Mouse (Mus musculus) CH12.LX (cell line): ENCODE data around the gene Dpyd. TPM values are rescaled to one million over a fixed set of nuclear protein-coding genes. Genes with fewer than 3 reads are reported as not detected.

Experiments
- DNase-seq: peaks from one replicate; pipeline ENCODE4 v3.0.0-alpha.2; 2013; ENCODE audit errors: extremely low read depth
- H3K27ac ChIP-seq: 2 replicates; pipeline ENCODE4 v1.5.1; 2012; ENCODE audit warnings: low read depth, mild to moderate bottlenecking, control low read depth, moderate library complexity; ENCODE audit not compliant: insufficient read depth
- H3K27me3 ChIP-seq: replicated peaks from 2 replicates; pipeline ENCODE3; 2012; ENCODE audit warnings: inconsistent platforms
- H3K36me3 ChIP-seq, 2 experiments: replicated peaks in 1 of 2; 2 replicates each; pipeline versions ENCODE3 to v1.6.1; 2012; ENCODE audit warnings: inconsistent platforms in 1 of 2, low read length in 1 of 2, mild to moderate bottlenecking in 1 of 2, mixed read lengths in 1 of 2, moderate library complexity in 1 of 2; ENCODE audit not compliant: control insufficient read depth in 1 of 2, insufficient read depth in 1 of 2
- H3K4me1 ChIP-seq, 2 experiments: 2 replicates each; pipeline ENCODE4 v1.6.1; 2012; ENCODE audit warnings: inconsistent platforms in 1 of 2, moderate library complexity in 1 of 2; ENCODE audit not compliant: insufficient read depth in 2 of 2, control insufficient read depth in 1 of 2
- H3K4me2 ChIP-seq: 2 replicates; pipeline ENCODE4 v1.6.1; 2012; ENCODE audit warnings: low read depth, mild to moderate bottlenecking, control low read depth; ENCODE audit not compliant: poor library complexity, insufficient read depth, severe bottlenecking
- H3K4me3 ChIP-seq, 3 experiments: fragments of 150-350 bp in 1 of 3; sonication (generic) in 1 of 3; replicated peaks in 1 of 3; 2 replicates each; pipeline versions ENCODE3 to v1.5.1; 2011 to 2012; ENCODE audit warnings: low read depth in 2 of 3, low read length in 2 of 3, mild to moderate bottlenecking in 2 of 3, moderate library complexity in 2 of 3, control low read depth in 1 of 3, improper control_type of control experiment in 1 of 3, inconsistent platforms in 1 of 3, mixed read lengths in 1 of 3; ENCODE audit not compliant: poor library complexity in 1 of 3
- H3K79me2 ChIP-seq: replicated peaks from 2 replicates; pipeline ENCODE4 v1.6.1; 2012; ENCODE audit warnings: mild to moderate bottlenecking, moderate library complexity; ENCODE audit not compliant: control insufficient read depth, poor library complexity, insufficient read depth, severe bottlenecking; ENCODE audit errors: extremely low read depth
- H3K9ac ChIP-seq: 2 replicates; pipeline ENCODE4 v1.6.1; 2012; ENCODE audit warnings: low read depth, mild to moderate bottlenecking, control low read depth, moderate library complexity; ENCODE audit not compliant: insufficient read depth
- H3K9me3 ChIP-seq: replicated peaks from 2 replicates; pipeline ENCODE3; 2012; ENCODE audit warnings: low read length, inconsistent platforms, mixed read lengths
- BHLHE40 ChIP-seq: IDR thresholded peaks from 2 replicates; pipeline ENCODE4 v1.6.1; 2011; ENCODE audit warnings: mild to moderate bottlenecking, low read depth, low read length, improper control_type of control experiment
- CTCF ChIP-seq, 2 experiments: IDR thresholded peaks in 1 of 2; conservative IDR thresholded peaks in 1 of 2; 2 replicates each; pipeline ENCODE4 v1.5.1; 2011 to 2012; ENCODE audit warnings: low read depth in 2 of 2, low read length in 2 of 2, improper control_type of control experiment in 1 of 2, inconsistent platforms in 1 of 2, mild to moderate bottlenecking in 1 of 2, moderate library complexity in 1 of 2
- EP300 ChIP-seq: IDR thresholded peaks from 2 replicates; pipeline ENCODE4 v1.6.1; 2011; ENCODE audit warnings: low read length, improper control_type of control experiment
- GABPA ChIP-seq: IDR thresholded peaks from 2 replicates; pipeline ENCODE4 v1.6.1; 2012; ENCODE audit warnings: low read depth, low read length, improper control_type of control experiment, inconsistent platforms; ENCODE audit not compliant: insufficient replicate concordance
- KAT2A ChIP-seq: IDR thresholded peaks from 2 replicates; pipeline ENCODE4 v1.6.1; 2012; ENCODE audit warnings: low read length, improper control_type of control experiment, inconsistent platforms; ENCODE audit not compliant: insufficient replicate concordance
- MAFK ChIP-seq: IDR thresholded peaks from 2 replicates; pipeline ENCODE4 v1.6.1; 2011; ENCODE audit warnings: low read length, improper control_type of control experiment; ENCODE audit not compliant: insufficient replicate concordance
- MAX ChIP-seq: IDR thresholded peaks from 2 replicates; pipeline ENCODE4 v1.6.1; 2011; ENCODE audit warnings: low read length, improper control_type of control experiment
- MEF2A ChIP-seq: IDR thresholded peaks from 2 replicates; pipeline ENCODE4 v1.6.1; 2014; ENCODE audit warnings: low read depth, mild to moderate bottlenecking, inconsistent platforms, low read length, improper control_type of control experiment, borderline replicate concordance
- NRF1 ChIP-seq: IDR thresholded peaks from 2 replicates; pipeline ENCODE4 v1.6.1; 2014; ENCODE audit warnings: low read depth, mild to moderate bottlenecking, inconsistent platforms, low read length, improper control_type of control experiment, moderate library complexity
- RAD21 ChIP-seq: IDR thresholded peaks from 2 replicates; pipeline ENCODE4 v1.6.1; 2011; ENCODE audit warnings: low read depth, mild to moderate bottlenecking, low read length, improper control_type of control experiment, moderate library complexity
- SIN3A ChIP-seq: IDR thresholded peaks from 2 replicates; pipeline ENCODE4 v1.6.1; 2012; ENCODE audit warnings: low read length, improper control_type of control experiment, inconsistent platforms
- SMC3 ChIP-seq: IDR thresholded peaks from 2 replicates; pipeline ENCODE4 v1.6.1; 2011; ENCODE audit warnings: low read depth, low read length, improper control_type of control experiment
- ZC3H11A ChIP-seq: IDR thresholded peaks from 2 replicates; pipeline ENCODE4 v1.6.1; 2012; ENCODE audit warnings: low read depth, mild to moderate bottlenecking, inconsistent platforms, low read length, improper control_type of control experiment
- dilution Hi-C: fragments of 300-500 bp; cut with MboI; formaldehyde crosslinking; loops from 2 replicates; pipeline ENCODE4 v1.14.3; 2020; ENCODE audit warnings: low sequenced_read_pairs; ENCODE audit not compliant: extremely low pct_unique_long_range_greater_than_20kb, extremely low pct_ligation_motif_present
- in situ Hi-C: fragments of 300-500 bp; cut with MboI; formaldehyde crosslinking; loops from 3 replicates; pipeline ENCODE4 v1.14.3; 2019; ENCODE audit warnings: low sequenced_read_pairs, low pct_ligation_motif_present, low pct_unique_long_range_greater_than_20kb, mixed read lengths
- polyA plus RNA-seq: library from polyadenylated mRNA; unstranded; fragments of >175 nt; gene quantifications from 2 replicates; pipeline ENCODE4 v1.2.1, GENCODE M21; 2012; ENCODE audit warnings: low read depth; ENCODE audit not compliant: insufficient read length
- total RNA-seq, 2 experiments: library from RNA; depleted of rRNA; stranded (reverse); fragments of 300-350 nt in 1 of 2; fragments of >200 nt in 1 of 2; gene quantifications; 2 replicates each; pipeline ENCODE4 v1.2.3; 2012 to 2014

The Dpyd gene
- total and polyA plus RNA-seq, 3 experiments = not detected

- in situ Hi-C loops = no loop called here
- Histone ChIP-seq H3K27me3 (no peaks in the 10 kb centered on the region), H3K9ac (no peak overlapping the region), H3K4me3 (no peak overlapping the region), H3K4me2 (no peak overlapping the region), H3K79me2 (no peaks in the 10 kb centered on the region), H3K27ac (no peak overlapping the region), H3K4me1 (no peaks in the 10 kb centered on the region), H3K9me3 (peaks cover 3% of the 10 kb centered on the region), H3K36me3 (no peaks in the 10 kb centered on the region)
- DNase-seq = no peak
- dilution Hi-C loops = no loop called here
- TF ChIP-seq RAD21 = no peak
- TF ChIP-seq KAT2A = no peak
- TF ChIP-seq CTCF (conservative IDR thresholded peaks at IDR 0.05 in 1 of 2, IDR thresholded peaks at IDR 0.05 in 1 of 2; ENCODE audit: low read depth in 2 of 2, low read length in 2 of 2) = no peak
- TF ChIP-seq SMC3 = no peak
- TF ChIP-seq SIN3A = no peak
- no peak for TF ChIP-seq ZC3H11A
- TF ChIP-seq EP300 = no peak
- TF ChIP-seq NRF1 = no peak
- TF ChIP-seq MAX = no peak
Observed at GRCm38 (mm10) chr3:118676052-118676777, 114.3 kb downstream of the Dpyd start.

- H3K27me3 ChIP-seq = no peaks in the 10 kb centered on the region
- in situ Hi-C loops (no loop called here), dilution Hi-C loops (no loop called here)
- DNase-seq = peak; percentile 6
- no peaks in the 10 kb centered on the region for H3K79me2 ChIP-seq
- H3K4me2 ChIP-seq = no peak overlapping the region
- H3K9ac ChIP-seq = no peak overlapping the region
- no peaks in the 10 kb centered on the region for H3K4me1 ChIP-seq
- peaks cover 3% of the 10 kb centered on the region for H3K9me3 ChIP-seq
- no peak overlapping the region for H3K27ac ChIP-seq
- TF ChIP-seq MAFK = no peak
- TF ChIP-seq RAD21 = peak; percentile 13
- no peaks in the 10 kb centered on the region for H3K36me3 ChIP-seq
- H3K4me3 ChIP-seq = no peak overlapping the region
Observed at GRCm38 (mm10) chr3:118680803-118681202, 118.9 kb downstream of the Dpyd start.

GRCm38 (mm10) chr3:118750269-118750668 lies 188.3 kb downstream of the Dpyd start:
- no peak overlapping the region for H3K27ac ChIP-seq

More at GRCm38 (mm10) chr3:118750269-118750668, 188.3 kb downstream of the Dpyd start:
- peaks cover 17% of the 10 kb centered on the region for H3K9me3 ChIP-seq
- no peaks in the 10 kb centered on the region for H3K36me3 ChIP-seq
- DNase-seq = no peak
- no peak overlapping the region for H3K4me2 ChIP-seq
- H3K9ac ChIP-seq = no peak overlapping the region
- no peaks in the 10 kb centered on the region for H3K79me2 ChIP-seq
- H3K27me3 ChIP-seq = no peaks in the 10 kb centered on the region
- no peaks in the 10 kb centered on the region for H3K4me1 ChIP-seq
- H3K4me3 ChIP-seq = no peak overlapping the region
- TF ChIP-seq MEF2A (no peak), GABPA (no peak), BHLHE40 (no peak), MAFK (no peak)
- in situ Hi-C loops = no loop called here
- dilution Hi-C loops = no loop called here
